Mouse (Mus musculus) intestine, embryonic 16.5 days (tissue): ENCODE results near the gene Rc3h1. TPM values are rescaled to one million over a fixed set of nuclear protein-coding genes. Genes with fewer than 3 reads are reported as not detected.

Source experiments
- ATAC-seq: fragments of 200-750 bp; cut with Nextera tagmentation; 2 replicates; pipeline ENCODE4 v1.8.0; 2017; ENCODE audit warnings: moderate TSS enrichment, moderate library complexity
- H3K27ac ChIP-seq: fragments of 300-500 bp; sonication (generic); 2 replicates; pipeline ENCODE4 v1.5.1; 2014; ENCODE audit warnings: mild to moderate bottlenecking, low read length
- H3K27me3 ChIP-seq: fragments of 300-500 bp; sonication (generic); replicated peaks from 2 replicates; pipeline ENCODE4 v1.6.1; 2014; ENCODE audit warnings: low read length, control low read depth, mixed read lengths; ENCODE audit not compliant: control insufficient read depth, insufficient read depth
- H3K36me3 ChIP-seq: fragments of 300-500 bp; sonication (generic); 2 replicates; pipeline ENCODE4 v1.6.1; 2014; ENCODE audit warnings: low read length, control low read depth; ENCODE audit not compliant: control insufficient read depth, insufficient read depth
- H3K4me1 ChIP-seq: fragments of 300-500 bp; sonication (generic); 2 replicates; pipeline ENCODE4 v1.6.1; 2014; ENCODE audit warnings: low read length, control low read depth, mixed read lengths; ENCODE audit not compliant: control insufficient read depth, insufficient read depth
- H3K4me2 ChIP-seq: fragments of 300-500 bp; sonication (generic); 2 replicates; pipeline ENCODE4 v1.6.1; 2014; ENCODE audit warnings: low read depth, low read length, control low read depth
- H3K4me3 ChIP-seq: fragments of 300-500 bp; sonication (generic); 2 replicates; pipeline ENCODE4 v1.5.1; 2014; ENCODE audit warnings: mild to moderate bottlenecking, low read length
- H3K9ac ChIP-seq: fragments of 300-500 bp; sonication (generic); 2 replicates; pipeline ENCODE4 v1.6.1; 2014; ENCODE audit warnings: low read depth, low read length
- H3K9me3 ChIP-seq: fragments of 300-500 bp; sonication (generic); 2 replicates; pipeline ENCODE4 v1.6.1; 2016; ENCODE audit warnings: low read length, control low read depth; ENCODE audit not compliant: control insufficient read depth
- WGBS: fragments of 180-500 bp; shearing (Covaris S2); extraction: QIAGEN DNeasy Blood & Tissue Kit; methylation state at CpG from one replicate; pipeline ENCODE4 v1.1.7; 2014; 5-methylcytosine and 5-hydroxymethylcytosine counted together
- polyA plus RNA-seq: library from polyadenylated mRNA; unstranded; fragments of >200 nt; fragmentation: Nextera tagmentation; extraction: Ambion mirVana; gene quantifications from 2 replicates; pipeline ENCODE4 v1.2.1, GENCODE M21; 2015

The Rc3h1 gene
- polyA plus RNA-seq, 1 experiment from 2014 or later, result 5.1 TPM

DNA sequence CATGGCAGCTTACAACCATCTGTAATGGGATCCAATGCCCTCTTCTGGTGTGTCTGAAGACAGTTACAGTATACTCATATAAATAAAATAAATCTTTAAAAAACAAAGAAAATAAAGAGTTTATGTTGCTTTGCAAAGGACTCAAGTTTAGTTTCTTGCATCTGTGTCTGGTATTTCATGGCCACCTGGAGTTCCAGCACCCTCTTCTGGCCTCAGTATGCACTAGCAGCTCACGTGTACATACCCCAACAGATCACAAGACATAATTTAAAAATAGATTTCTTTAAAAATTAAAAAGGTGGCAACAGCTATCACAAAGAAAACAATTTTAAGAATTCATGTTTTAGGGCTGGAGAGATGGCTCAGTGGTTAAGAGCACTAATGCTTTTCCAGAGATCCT is 15.7 kb downstream of the Rc3h1 start:
- no peak overlapping the region for H3K27ac ChIP-seq
- H3K36me3 ChIP-seq, result no peaks in the 10 kb centered on the region
- H3K9ac ChIP-seq, result no peak overlapping the region
- H3K4me1 ChIP-seq, result no peaks in the 10 kb centered on the region; the same call in 1 of the 2 replicates
- no peaks in the 10 kb centered on the region for H3K9me3 ChIP-seq
- WGBS, result 94% methylated on average over 1 of the region's 1 CpGs
- H3K4me2 ChIP-seq, result no peak overlapping the region
- no peaks in the 10 kb centered on the region for H3K27me3 ChIP-seq
- no peak for ATAC-seq
- H3K4me3 ChIP-seq, result no peak overlapping the region

DNA sequence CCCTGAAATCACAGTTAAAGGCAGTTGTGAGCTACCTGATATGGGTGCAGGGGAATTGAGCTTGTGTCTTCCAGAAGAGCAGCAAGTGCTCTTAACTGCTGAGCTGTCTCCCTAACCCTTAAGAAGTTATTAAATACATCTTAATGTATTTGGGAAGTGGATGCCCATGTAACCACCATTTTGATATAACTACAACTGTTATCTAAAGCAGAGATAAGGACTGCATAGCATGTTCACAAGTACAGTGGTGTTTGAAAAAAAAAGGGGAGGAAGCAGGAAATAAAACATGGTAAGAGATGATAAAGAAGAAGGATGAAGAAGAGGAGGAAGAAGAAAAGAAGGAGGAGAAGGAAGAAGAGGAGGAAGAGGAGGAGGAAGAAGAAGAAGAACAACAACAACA is 25.1 kb downstream of the Rc3h1 start:
- H3K4me1 ChIP-seq, result no peaks in the 10 kb centered on the region
- H3K27me3 ChIP-seq, result no peaks in the 10 kb centered on the region
- no peak overlapping the region for H3K4me2 ChIP-seq
- ATAC-seq, result no peak
- no peaks in the 10 kb centered on the region for H3K9me3 ChIP-seq
- H3K4me3 ChIP-seq, result no peak overlapping the region
- no peak overlapping the region for H3K27ac ChIP-seq
- no peak overlapping the region for H3K9ac ChIP-seq
- no peaks in the 10 kb centered on the region for H3K36me3 ChIP-seq

DNA sequence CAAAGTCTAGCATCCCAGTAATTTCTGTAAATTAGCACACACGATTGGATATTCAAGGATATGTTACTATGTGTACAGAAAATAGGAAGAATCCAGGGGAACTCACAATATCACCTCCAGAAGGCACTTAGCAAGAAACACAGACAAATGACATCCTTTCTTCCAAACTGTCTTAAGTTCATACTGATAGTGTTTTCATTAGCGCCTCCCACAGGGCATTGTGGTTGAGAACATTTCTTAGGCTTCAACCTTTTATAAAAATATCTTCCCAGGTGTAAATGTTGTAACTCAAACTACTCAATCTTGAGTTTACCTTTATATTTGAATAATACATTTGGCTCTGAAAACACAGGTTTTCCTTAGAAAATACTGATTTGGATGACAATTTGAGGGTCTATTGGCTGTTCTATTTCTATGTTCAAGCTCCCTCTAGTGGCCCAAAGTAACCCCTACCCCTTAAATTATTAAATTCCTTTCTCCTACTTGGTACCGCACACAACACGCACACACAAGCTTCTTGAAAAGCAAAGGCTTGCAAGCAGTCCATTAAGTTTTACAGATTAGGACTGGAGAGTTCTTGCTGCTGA is 27.8 kb downstream of the Rc3h1 start:
- Histone ChIP-seq H3K4me3 (no peak overlapping the region), H3K4me1 (no peaks in the 10 kb centered on the region), H3K36me3 (0 out of 2 replicates have a peak, but pooled peaks cover 3% of the 10 kb centered on the region), H3K4me2 (no peak overlapping the region), H3K9me3 (no peaks in the 10 kb centered on the region), H3K27me3 (no peaks in the 10 kb centered on the region), H3K9ac (no peak overlapping the region), H3K27ac (no peak overlapping the region)
- no peak for ATAC-seq
- 68% methylated on average over 4 of the region's 4 CpGs for WGBS

DNA sequence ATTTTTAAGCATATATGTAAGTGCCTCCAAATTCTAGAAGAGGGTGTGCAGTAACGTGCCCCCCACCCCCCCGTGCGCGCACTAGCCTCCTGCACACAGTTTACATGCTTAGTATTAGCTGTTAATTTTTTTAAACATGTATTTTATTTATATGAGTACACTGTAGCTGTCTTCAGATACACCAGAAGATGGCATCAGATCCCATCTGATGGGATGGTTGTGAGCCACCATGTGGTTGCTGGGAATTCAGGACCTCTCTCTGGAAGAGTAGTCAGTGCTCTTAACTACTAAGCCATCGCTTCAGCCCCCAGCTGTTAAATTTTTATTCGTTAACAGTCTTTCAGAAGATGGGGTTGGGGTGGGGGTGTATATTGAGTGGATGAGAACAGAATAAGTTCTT is 29.3 kb downstream of the Rc3h1 start:
- Histone ChIP-seq H3K36me3 (peaks cover 6% of the 10 kb centered on the region), H3K27ac (no peak overlapping the region), H3K4me3 (no peak overlapping the region), H3K9ac (no peak overlapping the region), H3K4me1 (no peaks in the 10 kb centered on the region), H3K9me3 (no peaks in the 10 kb centered on the region), H3K4me2 (no peak overlapping the region), H3K27me3 (no peaks in the 10 kb centered on the region)
- ATAC-seq, result no peak
- 91% methylated on average over 6 of the region's 6 CpGs for WGBS

DNA sequence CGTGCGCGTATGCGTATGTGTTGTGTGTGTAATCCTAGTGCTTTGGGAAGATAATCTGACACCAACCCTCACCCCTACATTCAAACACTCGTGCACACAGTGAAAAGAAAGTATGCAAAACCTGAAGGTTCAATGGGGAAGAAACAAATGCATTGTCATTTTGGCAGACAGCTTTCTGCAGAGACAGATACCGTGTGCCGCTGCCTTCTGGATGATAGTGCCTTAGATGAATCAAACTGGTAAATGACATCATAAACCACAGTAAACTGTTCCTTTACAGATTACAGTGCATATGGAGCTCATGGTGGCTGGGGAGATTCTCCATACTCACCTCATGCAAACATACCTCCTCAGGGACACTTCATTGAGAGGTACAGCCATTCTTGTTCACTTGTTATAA is 57.0 kb downstream of the Rc3h1 start:
- Histone ChIP-seq H3K27me3 (no peaks in the 10 kb centered on the region), H3K27ac (no peak overlapping the region), H3K4me3 (no peak overlapping the region), H3K4me2 (no peak overlapping the region), H3K9ac (no peak overlapping the region), H3K36me3 (peaks cover 16% of the 10 kb centered on the region), H3K4me1 (no peaks in the 10 kb centered on the region), H3K9me3 (no peaks in the 10 kb centered on the region)
- no peak for ATAC-seq
- WGBS, result 92% methylated on average over 7 of the region's 7 CpGs

DNA sequence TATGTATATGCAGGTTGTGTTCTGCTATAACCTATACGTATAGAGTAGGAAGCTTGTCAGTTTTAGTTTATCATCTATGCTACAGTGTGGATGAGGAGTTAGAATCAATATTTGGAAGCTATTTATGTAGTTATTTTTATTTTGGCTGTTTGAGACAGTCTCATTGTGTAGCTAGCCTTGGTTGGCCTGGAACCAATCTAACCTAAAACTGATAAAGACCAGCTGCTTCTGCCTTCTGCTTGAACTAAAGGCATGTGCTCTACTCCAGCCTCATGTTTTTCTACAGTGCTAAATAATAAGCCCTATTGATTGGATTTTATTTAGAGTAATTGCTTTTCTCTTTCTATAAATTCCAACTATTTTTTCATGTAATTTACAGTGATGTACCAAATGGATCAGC is 61.0 kb downstream of the Rc3h1 start:
- WGBS, result 76% methylated on average over 1 of the region's 1 CpGs
- peaks cover 14% of the 10 kb centered on the region for H3K36me3 ChIP-seq

DNA sequence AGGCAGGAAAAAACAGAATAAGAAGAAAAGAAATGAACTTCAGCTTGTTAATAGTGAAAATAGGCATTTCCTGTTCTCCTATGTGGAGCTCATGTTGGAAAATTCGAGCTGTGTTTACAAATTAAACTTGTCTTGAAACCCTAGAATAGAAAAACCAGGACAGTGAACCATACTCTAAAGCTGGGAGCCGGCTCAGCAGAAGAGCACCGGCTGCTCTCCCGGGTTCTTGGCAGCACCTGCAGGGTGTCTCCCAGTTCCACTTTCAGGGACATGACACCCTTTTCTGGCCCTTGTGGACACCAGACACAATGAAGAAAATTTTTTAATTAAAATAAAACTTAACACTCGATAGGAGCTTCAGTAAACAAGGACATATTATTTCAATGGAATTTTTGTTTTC is 62.4 kb downstream of the Rc3h1 start:
- H3K4me2 ChIP-seq, result no peak overlapping the region
- H3K9me3 ChIP-seq, result no peaks in the 10 kb centered on the region
- no peak overlapping the region for H3K9ac ChIP-seq
- peaks cover 5% of the 10 kb centered on the region for H3K36me3 ChIP-seq
- no peak for ATAC-seq
- no peaks in the 10 kb centered on the region for H3K27me3 ChIP-seq
- H3K4me1 ChIP-seq, result no peaks in the 10 kb centered on the region
- H3K27ac ChIP-seq, result no peak overlapping the region
- no peak overlapping the region for H3K4me3 ChIP-seq
- WGBS, result 76% methylated on average over 5 of the region's 5 CpGs

More for the DNA sequence above, 61.0 kb downstream of the Rc3h1 start:
- Histone ChIP-seq H3K9ac (no peak overlapping the region), H3K9me3 (no peaks in the 10 kb centered on the region), H3K4me1 (no peaks in the 10 kb centered on the region), H3K4me2 (no peak overlapping the region), H3K27me3 (no peaks in the 10 kb centered on the region), H3K27ac (no peak overlapping the region), H3K4me3 (no peak overlapping the region)
- no peak for ATAC-seq

DNA sequence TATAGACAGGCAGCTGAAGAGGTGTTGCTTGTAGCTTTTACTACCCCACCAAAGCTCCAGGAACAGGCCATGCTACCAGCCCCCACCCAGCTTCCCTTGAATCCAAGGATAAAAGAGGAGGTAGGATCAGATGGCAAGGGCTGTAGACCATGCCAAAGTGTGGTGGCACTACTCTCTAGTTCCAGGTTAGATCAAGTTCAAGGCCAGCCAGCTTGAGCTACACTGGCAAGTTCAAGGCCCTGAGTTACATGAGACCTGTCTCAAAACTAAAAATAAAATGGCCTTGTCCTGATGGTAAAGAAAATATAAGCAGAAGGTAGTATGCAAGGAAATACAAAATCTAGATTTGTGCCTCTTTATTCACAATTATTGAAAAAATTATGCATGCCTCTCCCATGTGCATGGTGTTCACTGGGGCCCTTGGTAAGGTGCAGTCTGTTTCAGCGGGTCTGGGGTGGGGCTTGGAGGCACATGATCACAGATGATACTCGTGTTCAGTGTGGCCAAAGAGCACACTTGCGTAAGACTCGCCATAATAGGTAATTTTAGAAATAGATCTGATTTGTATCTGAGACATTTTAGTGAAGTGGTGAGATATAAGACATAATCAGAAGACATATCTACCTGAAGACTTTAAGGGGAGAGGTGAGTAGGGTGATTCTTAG is 72.0 kb downstream of the Rc3h1 start, which contains the start of gene Serpinc1:
Serpinc1 (plus strand) TSS at position 515 of the 665 bp plus-strand sequence.
- no peak within 1 kb of the TSS for H3K4me2 ChIP-seq
- 80% methylated on average over 4 of the region's 4 CpGs for WGBS
- no peak within 1 kb of the TSS for H3K4me3 ChIP-seq
- H3K27ac ChIP-seq, result no peak within 1 kb of the TSS
- H3K36me3 ChIP-seq, result no peaks in the 10 kb centered on the region
- H3K27me3 ChIP-seq, result no peaks in the 10 kb centered on the region
- H3K9ac ChIP-seq, result no peak within 1 kb of the TSS
- H3K9me3 ChIP-seq, result no peaks in the 10 kb centered on the region
- H3K4me1 ChIP-seq, result no peaks in the 10 kb centered on the region
- ATAC-seq, result peak; percentile 89

DNA sequence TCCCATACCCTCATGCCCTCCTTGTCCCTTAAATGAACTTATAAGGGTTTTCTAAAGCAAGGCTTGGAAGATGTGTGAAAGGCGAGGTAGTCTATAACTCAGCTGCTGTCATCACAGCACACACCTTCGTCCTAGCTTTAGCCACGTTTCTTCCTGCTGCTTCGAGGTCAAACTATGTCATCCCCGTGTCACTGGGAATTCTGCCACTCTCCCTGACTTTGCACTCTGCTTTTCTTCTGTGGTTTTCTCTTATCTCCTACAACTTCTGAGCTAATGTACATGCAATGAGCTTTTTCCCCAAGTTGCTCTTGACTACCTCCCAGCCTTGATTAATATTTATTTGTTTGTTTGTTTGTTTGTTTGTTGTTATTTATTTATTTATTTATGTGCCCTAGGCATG is 73.8 kb downstream of the Rc3h1 start:
- no peak overlapping the region for H3K27ac ChIP-seq
- WGBS, result 60% methylated on average over 5 of the region's 5 CpGs
- no peak for ATAC-seq

More for the DNA sequence above, 73.8 kb downstream of the Rc3h1 start:
- Histone ChIP-seq H3K4me3 (no peak overlapping the region), H3K9me3 (no peaks in the 10 kb centered on the region), H3K4me1 (no peaks in the 10 kb centered on the region), H3K4me2 (no peak overlapping the region), H3K9ac (no peak overlapping the region), H3K27me3 (no peaks in the 10 kb centered on the region), H3K36me3 (no peaks in the 10 kb centered on the region)
